Mouse (Mus musculus) liver, embryonic 14.5 days (tissue): ENCODE results near the gene Sparc. TPM values are rescaled to one million over a fixed set of nuclear protein-coding genes. Genes with fewer than 3 reads are reported as not detected.

Experiments
- ATAC-seq: fragments of 200-750 bp; cut with Nextera tagmentation; 2 replicates; pipeline ENCODE4 v1.8.0; 2017; ENCODE audit warnings: moderate number of reproducible peaks, mild to moderate bottlenecking, moderate library complexity; ENCODE audit not compliant: insufficient read depth
- DNase-seq, 3 experiments: peaks; one replicate each; pipeline ENCODE4 v3.0.0-alpha.2; 2012 to 2013; ENCODE audit warnings: low read depth in 3 of 3, low spot score in 3 of 3
- H3K27ac ChIP-seq: fragments of 300-500 bp; sonication (generic); 2 replicates; pipeline ENCODE4 v1.5.1; 2014; ENCODE audit warnings: moderate library complexity, mild to moderate bottlenecking, control low read depth, inconsistent platforms
- H3K27me3 ChIP-seq: fragments of 300-500 bp; sonication (generic); 2 replicates; pipeline ENCODE4 v1.6.1; 2014; ENCODE audit warnings: mild to moderate bottlenecking, low read length, moderate library complexity; ENCODE audit not compliant: control insufficient read depth, insufficient read depth
- H3K36me3 ChIP-seq: fragments of 300-500 bp; sonication (generic); replicated peaks from 2 replicates; pipeline ENCODE4 v1.6.1; 2014; ENCODE audit warnings: low read depth; ENCODE audit not compliant: control insufficient read depth, insufficient read depth
- H3K4me1 ChIP-seq, 2 experiments: fragments of 200-500 bp in 1 of 2; fragments of 300-500 bp in 1 of 2; sonication (generic) in 1 of 2; replicated peaks; 2 replicates each; pipeline ENCODE4 v1.6.1; 2012 to 2014; ENCODE audit warnings: antibody characterized with exemption in 1 of 2, inconsistent platforms in 1 of 2, low read length in 1 of 2; ENCODE audit not compliant: control insufficient read depth in 2 of 2, insufficient read depth in 2 of 2
- H3K4me2 ChIP-seq: fragments of 300-500 bp; sonication (generic); 2 replicates; pipeline ENCODE4 v1.6.1; 2014; ENCODE audit warnings: low read depth, mild to moderate bottlenecking, control low read depth, moderate library complexity
- H3K4me3 ChIP-seq, 2 experiments: fragments of 200-500 bp in 1 of 2; fragments of 300-500 bp in 1 of 2; sonication (generic) in 1 of 2; 2 replicates each; pipeline ENCODE4 v1.5.1; 2012 to 2014; ENCODE audit warnings: low read depth in 2 of 2, low read length in 2 of 2, mild to moderate bottlenecking in 2 of 2, control low read depth in 1 of 2, inconsistent platforms in 1 of 2, moderate library complexity in 1 of 2; ENCODE audit not compliant: insufficient read depth in 1 of 2
- H3K9ac ChIP-seq: fragments of 300-500 bp; sonication (generic); replicated peaks from 2 replicates; pipeline ENCODE4 v1.6.1; 2014; ENCODE audit warnings: mild to moderate bottlenecking, control low read depth, moderate library complexity
- H3K9me3 ChIP-seq: fragments of 300-500 bp; sonication (generic); 2 replicates; pipeline ENCODE4 v1.6.1; 2016; ENCODE audit warnings: low read length, mixed read lengths; ENCODE audit not compliant: control insufficient read depth
- CTCF ChIP-seq: IDR thresholded peaks from 2 replicates; pipeline ENCODE4 v1.5.1; 2016; ENCODE audit warnings: antibody characterized with exemption, low read depth, control low read depth
- EP300 ChIP-seq: IDR thresholded peaks from 2 replicates; pipeline ENCODE4 v1.6.1; 2016; ENCODE audit warnings: antibody characterized with exemption, low read depth
- WGBS: fragments of 180-500 bp; shearing (Covaris S2); extraction: QIAGEN DNeasy Blood & Tissue Kit; methylation state at CpG from one replicate; pipeline ENCODE4 v1.1.7; 2014; ENCODE audit not compliant: insufficient replicate concordance; 5-methylcytosine and 5-hydroxymethylcytosine counted together
- polyA plus RNA-seq, 2 experiments: library from polyadenylated mRNA; depleted of rRNA in 1 of 2; stranded (reverse) in 1 of 2; unstranded in 1 of 2; fragments of >200 nt; fragmentation: Nextera tagmentation in 1 of 2; extraction: Ambion mirVana in 1 of 2; gene quantifications; 2 replicates each; pipeline versions ENCODE4 v1.2.1 to v1.2.3; 2012 to 2014

The Sparc gene
- polyA plus RNA-seq, 2 experiments: 64.9 to 88.2 TPM

DNA sequence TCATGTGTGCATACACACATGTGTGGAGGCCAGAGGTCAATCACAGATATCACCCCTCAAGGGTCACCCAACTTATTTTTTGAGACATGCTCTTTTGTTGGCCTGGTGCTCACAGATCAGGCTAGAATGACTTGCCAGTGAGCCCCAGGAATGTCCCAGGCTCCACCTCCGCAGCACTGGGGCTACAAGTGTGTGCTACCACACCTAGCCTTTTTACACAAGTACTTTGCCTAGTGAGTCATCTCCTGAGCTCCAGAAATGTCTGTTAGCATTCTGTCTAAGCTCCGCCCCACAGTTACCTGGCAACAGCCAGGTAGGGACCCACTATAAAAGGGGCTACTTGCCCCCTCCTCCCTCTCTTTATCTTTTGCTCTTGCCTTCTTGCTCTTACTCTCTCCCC lies 22.1 kb downstream of the Sparc start:
- no peaks in the 10 kb centered on the region for H3K27me3 ChIP-seq
- no peak overlapping the region for H3K27ac ChIP-seq
- H3K9ac ChIP-seq: no peak overlapping the region
- H3K4me1 ChIP-seq: peaks cover 0 to 3% of the 10 kb centered on the region in 2 experiments; a peak in 1 of 4 replicates
- no peak for ATAC-seq
- no peak overlapping the region for H3K4me2 ChIP-seq
- no peaks in the 10 kb centered on the region for H3K36me3 ChIP-seq
- TF ChIP-seq CTCF: no peak
- TF ChIP-seq EP300: no peak
- no peak overlapping the region for H3K4me3 ChIP-seq
- H3K9me3 ChIP-seq: no peaks in the 10 kb centered on the region
- WGBS: 71% methylated on average over 2 of the region's 2 CpGs
- no peak for DNase-seq

DNA sequence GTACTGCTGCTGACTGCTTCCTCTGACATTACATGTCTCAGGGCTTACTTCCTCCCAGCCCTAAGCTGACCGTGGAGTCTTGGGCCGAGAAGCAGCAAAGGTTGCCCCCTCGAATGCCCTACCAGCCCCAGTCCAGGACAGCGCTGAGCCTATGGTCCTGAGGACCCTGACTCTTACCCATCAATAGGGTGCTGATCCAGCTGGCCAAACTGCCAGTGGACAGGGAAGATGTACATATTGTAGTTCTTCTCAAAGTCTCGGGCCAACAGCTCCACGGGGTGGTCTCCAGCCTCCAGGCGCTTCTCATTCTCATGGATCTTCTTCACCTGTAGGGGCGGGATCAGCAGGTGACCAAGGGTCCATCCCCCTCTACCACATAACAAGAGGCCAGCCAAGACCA lies 24.6 kb downstream of the Sparc start:
- Histone ChIP-seq H3K9me3 (no peaks in the 10 kb centered on the region), H3K36me3 (no peaks in the 10 kb centered on the region), H3K4me2 (no peak overlapping the region), H3K4me1 (no peaks in the 10 kb centered on the region), H3K27ac (no peak overlapping the region), H3K9ac (no peak overlapping the region), H3K27me3 (no peaks in the 10 kb centered on the region), H3K4me3 (no peak overlapping the region)
- ATAC-seq (no peak), DNase-seq (no peak)
- WGBS: 58% methylated on average over 8 of the region's 8 CpGs
- TF ChIP-seq CTCF (no peak), EP300 (no peak)

DNA sequence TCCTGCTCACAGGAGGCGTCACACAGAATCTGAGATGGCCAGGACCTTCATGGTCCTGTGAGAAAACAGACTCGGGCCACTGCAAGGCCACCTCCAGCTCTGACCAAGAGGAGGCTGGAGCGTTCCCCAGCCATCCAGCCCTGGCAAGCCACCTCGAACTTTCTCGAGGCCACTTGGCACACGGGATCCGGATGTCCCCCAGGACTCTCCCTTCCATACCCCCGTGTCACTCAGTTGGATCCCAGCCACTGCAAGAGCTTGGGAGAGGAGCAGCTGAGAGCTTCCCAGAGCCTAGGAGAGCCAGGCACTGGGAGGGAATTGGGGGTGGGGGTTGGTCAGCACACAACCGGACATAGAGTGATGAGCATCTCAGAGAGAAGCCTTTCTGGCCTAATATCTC lies 25.5 kb downstream of the Sparc start:
- TF ChIP-seq CTCF: no peak
- TF ChIP-seq EP300: no peak
- DNase-seq: no peak

DNA sequence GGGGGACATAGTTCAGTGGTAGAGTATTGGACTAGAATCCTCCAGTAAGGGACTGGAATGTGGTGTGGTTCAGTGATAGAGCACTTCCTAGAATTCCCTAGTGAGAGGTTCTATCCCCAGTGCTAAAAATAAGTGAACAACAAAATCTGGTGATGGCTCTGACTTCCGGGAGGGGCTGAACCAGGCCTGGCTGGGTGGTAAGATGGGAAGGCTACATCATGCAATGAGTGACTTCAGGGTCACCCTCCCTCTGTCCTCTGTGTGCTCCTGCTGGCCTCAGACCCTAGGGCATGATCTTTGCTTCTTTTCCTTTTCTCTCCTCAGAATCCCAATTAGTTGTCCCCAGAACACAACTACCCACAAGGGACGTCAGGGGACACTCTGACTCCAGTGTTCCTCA lies 25.9 kb downstream of the Sparc start:
- Histone ChIP-seq H3K9me3 (no peaks in the 10 kb centered on the region), H3K4me3 (no peak overlapping the region), H3K27ac (no peak overlapping the region), H3K9ac (no peak overlapping the region), H3K27me3 (no peaks in the 10 kb centered on the region), H3K36me3 (no peaks in the 10 kb centered on the region), H3K4me2 (no peak overlapping the region), H3K4me1 (no peaks in the 10 kb centered on the region)
- 72% methylated on average over 2 of the region's 2 CpGs for WGBS
- ATAC-seq: no peak
- no peak for DNase-seq
- TF ChIP-seq EP300 (no peak), CTCF (no peak)

More for the DNA sequence above, 25.5 kb downstream of the Sparc start:
- Histone ChIP-seq H3K4me3 (no peak overlapping the region), H3K27ac (no peak overlapping the region), H3K27me3 (no peaks in the 10 kb centered on the region), H3K4me2 (no peak overlapping the region), H3K36me3 (no peaks in the 10 kb centered on the region), H3K9me3 (no peaks in the 10 kb centered on the region), H3K4me1 (no peaks in the 10 kb centered on the region), H3K9ac (no peak overlapping the region)
- ATAC-seq: no peak
- WGBS: 61% methylated on average over 9 of the region's 9 CpGs

DNA sequence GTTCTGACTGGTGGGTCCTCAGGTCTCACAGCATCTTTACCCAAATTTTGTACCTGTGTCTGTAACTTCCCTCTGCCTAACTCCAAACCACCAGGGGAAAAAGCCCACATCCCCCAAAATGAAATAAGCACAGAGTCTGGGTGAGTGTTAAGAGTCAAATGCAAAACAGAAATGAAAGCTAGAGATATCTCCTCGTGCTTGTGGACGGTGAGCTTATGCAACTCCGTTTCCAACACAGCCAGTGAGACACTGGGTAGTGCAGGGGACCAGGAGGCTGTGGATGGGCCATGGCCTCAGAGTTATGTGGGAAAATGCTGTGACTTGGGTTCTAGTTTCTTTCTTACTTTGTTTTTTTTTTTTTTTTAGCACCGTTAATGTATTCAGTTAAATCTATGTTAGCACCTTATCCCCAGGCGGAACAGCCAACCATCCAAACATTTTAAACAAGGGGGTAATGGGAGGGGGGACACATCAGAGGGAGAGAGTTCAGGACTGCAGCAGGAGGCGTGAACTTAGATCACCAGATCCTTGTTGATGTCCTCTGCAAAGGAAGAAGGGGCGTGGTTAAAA lies 27.8 kb downstream of the Sparc start:
- TF ChIP-seq EP300 (no peak), CTCF (no peak)
- no peak for ATAC-seq
- Histone ChIP-seq H3K9me3 (no peaks in the 10 kb centered on the region), H3K27ac (no peak overlapping the region), H3K4me3 (no peak overlapping the region), H3K4me2 (no peak overlapping the region), H3K9ac (no peak overlapping the region), H3K27me3 (no peaks in the 10 kb centered on the region), H3K4me1 (no peaks in the 10 kb centered on the region), H3K36me3 (no peaks in the 10 kb centered on the region)
- DNase-seq: no peak
- 61% methylated on average over 7 of the region's 7 CpGs for WGBS
